Mouse (Mus musculus): Measurements from ENCODE around the gene Elf4.
A peak's percentile ranks its signal among the peaks of the same experiment; 100 is the strongest.
"Not testable (repeated sequence)": the region's sequence is repeated elsewhere in the genome, so short reads cannot be mapped to it uniquely, and the experiment has no call there.

Gene Elf4

GRCm38 (mm10) chrX:48436082-48436481 is 26.9 kb downstream of the Elf4 start:
- DNase-seq (ENCODE audit: inconsistent ontology term), result not testable (repeated sequence)

GRCm38 (mm10) chrX:48435477-48435900 is 27.4 kb downstream of the Elf4 start:
- no peak for DNase-seq (ENCODE audit: inconsistent ontology term)

DNA sequence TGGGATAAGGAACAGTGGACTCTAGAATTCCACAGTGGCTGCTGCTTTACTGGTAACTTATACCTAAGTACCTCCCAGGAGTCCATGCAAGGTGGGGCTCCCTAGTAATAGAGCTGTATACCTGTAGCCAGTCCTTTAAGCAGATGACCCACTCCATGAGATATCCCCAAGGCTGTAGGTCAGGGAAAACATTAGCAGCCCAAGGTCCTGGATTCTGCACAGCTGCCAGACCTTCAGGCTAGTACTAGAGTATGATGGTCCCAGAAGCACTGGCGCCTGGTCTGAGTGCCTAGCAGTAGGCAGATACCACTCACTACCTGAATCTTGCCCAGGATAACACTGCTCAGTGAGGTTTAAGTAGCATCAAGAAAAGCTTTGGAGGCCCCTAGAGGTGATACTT is 28.7 kb downstream of the Elf4 start:
- DNase-seq (ENCODE audit: inconsistent ontology term), result no peak

- DNase-seq (ENCODE audit: inconsistent ontology term), result no peak
Measured at GRCm38 (mm10) chrX:48433527-48433899, 29.4 kb downstream of the Elf4 start.

DNA sequence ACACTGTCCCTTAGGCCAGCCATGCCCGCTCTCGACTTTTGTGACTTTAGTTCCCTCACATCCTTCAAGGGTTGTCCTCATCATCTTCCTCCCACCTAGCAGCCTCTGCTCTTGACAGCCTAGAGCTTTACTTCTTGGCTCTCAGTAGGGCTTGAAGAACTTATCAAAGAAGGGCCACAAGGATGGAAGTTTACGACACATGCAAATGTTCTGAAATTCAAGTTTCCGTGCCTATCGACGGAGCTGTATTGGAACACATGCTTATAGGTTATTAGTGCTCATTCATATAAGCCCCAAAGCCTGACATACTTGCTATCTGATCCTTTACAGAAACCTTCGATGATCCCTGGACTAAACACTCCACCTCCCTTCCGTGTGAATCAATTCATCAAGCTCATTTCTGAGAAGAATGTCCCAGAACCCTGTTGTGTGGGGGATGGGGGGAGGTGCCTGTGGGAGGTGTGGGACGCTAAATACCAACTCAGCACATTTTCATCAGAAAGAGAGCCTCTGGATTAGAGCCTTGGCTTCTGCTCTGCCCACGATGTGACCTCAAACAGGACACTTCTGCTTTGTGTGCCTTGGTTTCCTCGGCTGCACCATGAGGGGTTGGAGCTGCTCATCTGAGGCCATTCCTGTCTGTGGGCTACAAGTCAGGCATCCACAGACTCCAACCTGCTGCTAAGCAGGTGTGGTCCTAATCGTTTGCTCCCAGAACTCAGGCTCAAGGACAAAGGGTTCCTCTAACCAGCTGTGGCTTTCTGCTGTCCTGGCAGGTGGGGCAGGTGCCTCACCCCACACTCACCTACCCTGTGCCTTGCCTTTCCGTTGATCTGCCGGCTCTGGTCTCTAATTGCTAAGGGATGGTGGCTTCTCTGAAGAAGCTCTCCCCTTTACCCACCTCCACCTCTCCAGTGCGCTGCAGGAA is 30.1 kb downstream of the Elf4 start:
- no peak for DNase-seq (ENCODE audit: inconsistent ontology term)

DNA sequence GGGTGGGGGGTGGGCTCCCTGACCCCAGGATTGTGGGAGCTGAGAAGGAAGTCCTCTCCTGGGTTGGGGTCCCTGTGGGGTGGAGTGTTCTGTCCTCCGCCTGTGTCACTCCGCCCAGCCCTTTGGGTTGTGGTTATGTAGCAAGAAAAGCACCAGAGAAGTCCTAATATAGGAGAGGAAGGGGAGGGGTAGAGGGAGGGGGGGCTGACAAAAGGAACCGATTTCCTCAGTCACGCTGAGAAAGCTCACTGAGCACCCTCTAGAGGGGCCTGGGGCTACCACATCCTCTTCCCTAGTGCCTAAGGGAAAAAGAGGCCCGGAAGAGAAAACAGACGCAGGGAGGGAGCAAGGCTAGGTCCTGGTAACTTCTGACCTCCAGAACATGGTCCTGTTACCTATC is 33.4 kb downstream of the Elf4 start:
- no peak for DNase-seq (ENCODE audit: inconsistent ontology term)

- no peak for DNase-seq (ENCODE audit: inconsistent ontology term)
Measured at GRCm38 (mm10) chrX:48429100-48429499, 33.8 kb downstream of the Elf4 start.

DNA sequence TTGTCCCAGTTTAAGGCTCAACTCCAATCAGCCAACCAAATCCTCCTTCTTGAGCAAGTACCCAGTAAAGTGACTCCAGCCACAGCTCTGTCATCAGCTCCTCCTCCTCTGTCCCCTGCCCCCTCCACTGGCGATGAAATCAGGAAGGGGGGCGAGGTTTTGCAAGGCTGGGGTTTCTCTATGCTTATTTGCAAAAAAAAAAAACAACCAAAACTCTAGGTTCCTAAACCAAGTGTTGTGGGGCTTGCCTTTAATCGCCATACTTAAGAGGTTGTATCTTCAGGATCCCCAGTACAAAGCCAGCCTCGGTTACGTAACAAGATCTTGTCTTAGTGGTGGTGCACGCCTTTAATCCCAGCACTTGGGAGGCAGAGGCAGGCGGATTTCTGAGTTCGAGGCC is 34.3 kb downstream of the Elf4 start:
- no peak for DNase-seq (ENCODE audit: inconsistent ontology term)

DNA sequence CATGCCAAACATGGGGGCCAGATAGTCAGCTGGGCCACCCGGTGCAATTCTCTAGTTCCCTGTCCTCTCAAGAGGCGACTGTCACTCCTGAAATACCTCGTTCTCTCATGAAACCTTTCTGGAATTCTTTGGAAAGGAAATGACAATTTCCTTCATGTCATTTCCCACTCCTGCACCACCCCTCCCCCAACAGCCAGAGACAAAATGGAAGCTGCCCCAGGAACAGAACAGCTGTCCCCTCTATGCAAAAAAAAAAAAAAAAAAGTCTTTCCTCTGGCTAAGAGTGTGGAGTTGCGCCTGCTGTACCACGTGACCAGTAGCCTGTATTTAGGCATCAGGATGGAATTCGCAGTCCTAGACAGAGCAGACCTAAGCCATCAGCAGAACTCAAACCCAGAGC is 34.7 kb downstream of the Elf4 start:
- no peak for DNase-seq (ENCODE audit: inconsistent ontology term)

DNA sequence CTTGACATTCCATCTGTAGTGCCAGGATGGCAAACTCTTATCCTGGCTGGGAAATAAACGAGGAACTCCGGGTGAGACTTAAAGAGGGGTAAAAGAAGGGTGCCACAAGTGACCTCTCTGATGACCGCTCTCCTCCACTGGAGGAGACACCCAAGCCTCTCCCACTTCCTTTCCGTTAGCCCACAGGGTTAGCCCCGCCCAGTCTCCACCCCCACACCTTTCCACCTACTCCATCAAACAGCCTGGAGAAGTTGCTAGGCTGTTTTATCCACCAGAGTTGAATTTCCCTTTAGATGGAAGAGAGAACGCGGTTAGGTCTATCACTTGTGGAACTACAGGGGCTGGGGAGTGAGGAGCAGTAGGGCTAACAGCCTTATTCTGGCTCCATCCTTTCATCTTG is 37.7 kb downstream of the Elf4 start:
- DNase-seq (ENCODE audit: inconsistent ontology term), result no peak

DNA sequence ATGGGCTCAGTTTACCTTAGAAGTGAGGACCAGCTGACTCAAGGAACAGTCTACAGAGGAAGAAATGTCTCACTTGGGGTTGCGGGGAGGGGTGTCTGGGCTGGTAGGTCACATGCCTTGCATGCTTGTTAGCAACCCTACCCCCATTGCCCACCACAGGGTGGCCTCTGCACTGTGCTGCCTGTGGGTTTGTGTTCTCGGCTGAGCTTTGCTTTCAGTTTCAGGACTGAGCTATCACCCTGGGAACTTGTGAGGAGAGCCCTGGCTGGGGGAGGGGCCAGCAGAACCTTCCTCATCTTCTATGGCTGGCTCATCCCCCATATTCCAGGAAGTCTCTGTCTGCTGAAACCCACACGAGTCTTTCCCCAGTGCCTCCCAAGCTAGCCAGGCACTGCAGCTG is 38.3 kb downstream of the Elf4 start:
- peak; percentile 62 for DNase-seq (ENCODE audit: inconsistent ontology term)

- DNase-seq (ENCODE audit: inconsistent ontology term), result peak; percentile 20
Measured at GRCm38 (mm10) chrX:48423671-48424070, 39.3 kb downstream of the Elf4 start.

DNA sequence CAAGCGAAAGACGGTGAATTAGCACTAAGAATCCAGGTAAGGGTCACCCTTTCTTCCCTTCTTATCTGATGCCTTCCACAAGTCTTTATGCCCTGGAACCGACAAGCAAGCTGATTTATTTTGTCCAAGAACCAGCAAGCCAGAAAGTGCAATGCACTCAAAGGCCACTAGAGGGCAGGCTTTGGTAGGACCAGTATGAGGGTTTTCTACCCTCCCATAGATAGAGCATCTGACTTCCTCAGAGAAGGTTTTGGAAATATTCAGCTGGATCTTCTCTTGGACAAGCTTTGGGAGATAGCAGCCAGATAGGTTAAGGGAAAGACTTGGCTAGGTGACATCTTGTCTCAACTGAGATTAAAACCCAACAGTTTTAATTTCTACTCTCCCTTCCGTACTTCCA is 39.9 kb downstream of the Elf4 start:
- DNase-seq (ENCODE audit: inconsistent ontology term), result peak; percentile 37

DNA sequence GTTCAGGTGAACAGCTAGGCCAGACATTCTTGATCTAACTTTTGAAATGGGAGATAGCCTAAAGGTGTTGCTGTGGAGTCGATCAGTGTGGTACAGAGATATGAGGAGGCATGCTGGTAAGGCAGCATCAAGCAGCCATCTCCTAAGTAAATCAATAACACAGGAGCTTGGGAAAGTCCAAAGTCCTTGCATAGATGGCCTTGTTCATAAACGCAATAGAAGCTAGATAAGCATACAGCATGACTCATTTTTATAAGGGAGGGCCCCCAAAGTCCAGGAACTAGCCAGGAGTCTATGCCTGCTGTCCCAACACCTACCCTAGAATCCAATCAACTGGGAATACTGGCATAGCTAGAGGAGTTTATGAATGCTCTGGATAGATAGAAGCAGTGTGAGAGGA is 44.5 kb downstream of the Elf4 start:
- DNase-seq (ENCODE audit: inconsistent ontology term), result no peak

- no peak for DNase-seq (ENCODE audit: inconsistent ontology term)
Measured at GRCm38 (mm10) chrX:48414291-48414690, 48.6 kb downstream of the Elf4 start.

DNA sequence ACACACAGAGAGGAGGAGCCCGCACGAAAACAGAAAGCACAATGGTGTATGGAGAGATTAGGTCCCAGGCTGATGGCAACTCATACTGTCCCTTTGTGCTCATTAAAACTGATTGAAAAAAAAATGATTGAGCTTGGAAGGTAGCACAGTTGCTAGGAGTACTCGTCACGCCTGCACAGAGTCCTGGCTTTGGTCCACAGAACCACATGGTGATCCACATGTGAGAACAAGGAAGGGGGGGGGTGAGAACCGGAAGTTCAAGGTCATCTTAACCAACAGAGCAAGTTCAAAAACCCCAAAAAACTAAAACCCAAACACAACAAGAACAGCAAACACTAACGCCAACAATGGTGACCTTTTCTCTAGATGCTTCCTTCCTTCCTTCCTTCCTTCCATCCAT is 50.3 kb downstream of the Elf4 start:
- no peak for DNase-seq (ENCODE audit: inconsistent ontology term)

GRCm38 (mm10) chrX:48410388-48410776 is 52.5 kb downstream of the Elf4 start:
- no peak for DNase-seq (ENCODE audit: inconsistent ontology term)

DNA sequence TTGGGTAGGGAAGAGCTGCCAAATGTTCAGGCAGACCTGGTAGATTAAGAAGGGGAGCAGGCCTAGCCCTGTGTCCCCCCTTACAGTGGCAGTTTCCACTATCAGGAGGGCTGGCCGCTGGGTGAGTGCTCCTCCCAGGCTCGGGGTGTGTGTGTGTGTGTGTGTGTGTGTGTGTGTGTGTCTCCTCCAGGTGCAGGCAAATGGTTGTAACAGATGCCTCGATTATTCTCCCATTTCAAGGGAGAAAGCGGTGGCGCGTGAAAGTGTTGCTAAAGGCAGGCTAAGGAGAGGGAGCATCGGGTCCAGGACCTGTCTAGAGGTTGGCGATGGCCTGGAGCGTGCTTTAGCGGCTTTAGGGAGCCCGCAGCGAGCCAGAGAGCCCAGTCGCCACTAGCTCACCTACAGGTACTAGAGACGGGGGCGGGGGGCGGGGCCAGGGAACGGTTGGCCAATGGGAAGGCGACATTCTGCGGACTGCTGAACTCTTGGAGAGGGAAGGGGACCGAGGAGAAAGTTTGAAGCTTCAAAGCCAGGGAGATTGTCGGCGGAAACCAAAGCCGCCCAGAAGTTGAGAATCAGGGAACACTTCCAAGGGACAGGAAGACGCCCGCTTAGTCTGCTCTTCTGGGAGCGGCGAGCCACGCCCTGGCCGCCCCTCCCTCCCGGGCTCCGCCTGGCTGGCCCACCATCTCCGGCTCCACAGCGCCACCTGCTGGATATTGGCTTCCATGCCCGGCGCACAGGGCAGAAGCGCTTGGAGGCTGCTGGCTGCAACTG is 53.1 kb downstream of the Elf4 start:
- DNase-seq (ENCODE audit: inconsistent ontology term), result peak; percentile 85

DNA sequence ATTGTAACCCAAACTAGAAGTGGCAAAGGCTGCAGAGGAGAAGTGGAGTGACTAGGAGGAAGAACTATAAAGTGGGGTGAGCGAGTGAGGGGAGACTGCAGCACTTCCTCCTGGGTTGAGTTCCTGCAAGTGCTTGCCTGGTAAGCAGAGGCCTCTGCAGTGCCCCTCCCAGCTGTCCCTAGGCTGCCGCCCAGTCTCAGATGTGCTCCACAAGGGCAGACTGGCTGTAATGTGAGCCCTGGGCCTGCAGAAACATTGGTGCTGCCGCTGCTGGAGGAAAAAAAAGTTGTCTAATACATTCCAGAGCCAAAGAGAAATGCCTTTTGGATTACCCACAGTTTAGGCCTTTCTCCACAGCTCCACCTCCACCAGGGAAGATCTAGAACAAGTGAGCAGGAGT is 57.8 kb downstream of the Elf4 start:
- DNase-seq (ENCODE audit: inconsistent ontology term), result peak; percentile 56

GRCm38 (mm10) chrX:48399994-48400393 is 62.9 kb downstream of the Elf4 start:
- DNase-seq (ENCODE audit: inconsistent ontology term), result no peak

DNA sequence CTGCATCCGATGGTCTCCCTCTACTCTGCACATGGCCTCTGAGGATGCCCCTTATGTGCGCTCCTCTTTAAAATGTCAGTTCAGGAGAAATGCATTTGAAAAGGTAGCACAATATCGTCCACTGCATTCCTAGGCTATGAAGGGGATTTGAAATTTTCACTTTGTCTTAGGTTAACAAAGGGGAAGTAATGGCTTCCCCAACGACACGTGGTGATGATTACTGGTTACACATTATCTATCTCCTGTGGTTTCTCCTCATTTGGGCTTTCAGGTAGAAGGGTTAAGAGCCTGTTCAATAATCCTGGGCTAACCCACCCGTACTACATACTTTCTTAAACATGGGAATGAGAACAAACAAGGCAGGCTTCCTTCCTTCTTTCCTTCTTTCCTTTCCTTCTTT is 73.6 kb downstream of the Elf4 start:
- no peak for DNase-seq (ENCODE audit: inconsistent ontology term)

DNA sequence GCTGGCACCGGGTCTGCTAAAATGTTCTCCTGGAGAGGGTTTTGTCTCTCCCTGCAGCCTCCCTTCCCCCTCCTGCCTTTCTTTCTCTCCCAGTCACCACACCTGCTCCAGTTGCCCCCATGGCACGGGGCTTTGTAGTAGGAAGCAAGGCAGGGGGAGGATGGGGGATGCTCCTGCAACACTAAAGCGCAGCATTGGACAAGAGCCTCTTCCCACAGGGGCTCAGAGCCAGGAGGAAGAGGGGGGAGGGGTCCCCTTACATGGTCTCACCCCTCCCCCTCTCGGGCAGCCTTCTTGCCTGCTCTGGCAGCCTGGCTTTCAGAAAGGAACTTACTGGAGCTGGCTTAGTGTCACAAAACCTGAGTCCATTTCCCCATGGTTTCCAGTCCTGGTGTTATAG is 77.0 kb downstream of the Elf4 start:
- no peak for DNase-seq (ENCODE audit: inconsistent ontology term)

- peak; percentile 12 for DNase-seq (ENCODE audit: inconsistent ontology term)
Measured at GRCm38 (mm10) chrX:48383643-48384042, 79.3 kb downstream of the Elf4 start.

Measured in Muller cell, postnatal 12 days (primary cell).